Mouse (Mus musculus) cerebral cortex, adult 2 months (tissue): ENCODE results near the gene Fam174b.

Experiments used
- WGBS: fragments of 180-500 bp; shearing (Covaris S2); methylation state at CpG from one replicate; pipeline ENCODE4 v1.1.7; 2018; 5-methylcytosine and 5-hydroxymethylcytosine counted together

Gene Fam174b

GRCm38 (mm10) chr7:73749983-73750382, 9.9 kb downstream of the Fam174b start:
- 86% methylated on average over 7 of the region's 7 CpGs for WGBS

DNA sequence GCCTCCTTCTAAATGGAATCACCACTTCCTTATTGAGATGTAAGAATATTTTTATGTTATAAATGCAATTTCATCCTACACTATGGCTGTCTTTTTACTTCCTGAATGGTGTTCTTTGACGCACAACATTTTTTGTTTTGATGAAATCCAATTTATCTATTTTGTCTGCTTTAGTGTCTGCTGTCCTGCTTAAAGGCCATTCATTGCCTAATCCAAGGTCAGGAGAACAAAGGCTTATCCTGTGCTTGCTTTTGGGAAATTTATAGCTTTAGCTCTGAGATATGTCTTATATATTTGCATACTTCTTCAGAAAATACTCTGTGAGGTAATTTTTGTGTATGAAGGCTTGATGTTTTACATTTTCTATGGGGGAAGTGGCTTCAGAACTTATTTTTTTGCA, 13.5 kb downstream of the Fam174b start:
- WGBS, result 77% methylated on average over 1 of the region's 1 CpGs

- WGBS, result 90% methylated on average over 1 of the region's 1 CpGs
Observed at GRCm38 (mm10) chr7:73755377-73756110, 15.4 kb downstream of the Fam174b start.

DNA sequence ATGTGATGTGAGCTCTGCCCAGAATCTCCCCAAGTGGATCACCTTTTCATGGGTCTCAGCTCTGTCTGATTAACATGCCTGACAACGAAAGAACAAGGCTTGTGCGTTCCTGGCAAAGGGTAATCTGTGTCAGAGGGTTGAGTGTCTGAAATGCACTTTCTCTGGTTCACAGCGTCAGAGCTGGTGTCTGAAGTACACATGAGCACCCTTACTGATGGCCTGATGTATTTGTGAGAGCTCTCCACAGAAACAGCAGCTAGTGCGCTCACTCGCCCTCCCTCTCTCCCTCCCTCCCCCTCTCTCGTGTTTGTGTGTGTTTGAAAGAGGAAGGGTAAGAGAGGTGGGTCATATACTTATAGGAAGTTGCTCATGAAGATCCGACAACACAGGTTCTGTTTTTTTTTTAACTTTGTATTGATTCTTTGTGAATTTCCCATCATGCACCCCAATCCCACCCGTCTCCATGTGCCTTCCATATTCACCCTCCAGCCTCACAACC, 21.6 kb downstream of the Fam174b start:
- 82% methylated on average over 8 of the region's 8 CpGs for WGBS

- 87% methylated on average over 5 of the region's 5 CpGs for WGBS
Observed at GRCm38 (mm10) chr7:73764679-73765078, 24.6 kb downstream of the Fam174b start.

DNA sequence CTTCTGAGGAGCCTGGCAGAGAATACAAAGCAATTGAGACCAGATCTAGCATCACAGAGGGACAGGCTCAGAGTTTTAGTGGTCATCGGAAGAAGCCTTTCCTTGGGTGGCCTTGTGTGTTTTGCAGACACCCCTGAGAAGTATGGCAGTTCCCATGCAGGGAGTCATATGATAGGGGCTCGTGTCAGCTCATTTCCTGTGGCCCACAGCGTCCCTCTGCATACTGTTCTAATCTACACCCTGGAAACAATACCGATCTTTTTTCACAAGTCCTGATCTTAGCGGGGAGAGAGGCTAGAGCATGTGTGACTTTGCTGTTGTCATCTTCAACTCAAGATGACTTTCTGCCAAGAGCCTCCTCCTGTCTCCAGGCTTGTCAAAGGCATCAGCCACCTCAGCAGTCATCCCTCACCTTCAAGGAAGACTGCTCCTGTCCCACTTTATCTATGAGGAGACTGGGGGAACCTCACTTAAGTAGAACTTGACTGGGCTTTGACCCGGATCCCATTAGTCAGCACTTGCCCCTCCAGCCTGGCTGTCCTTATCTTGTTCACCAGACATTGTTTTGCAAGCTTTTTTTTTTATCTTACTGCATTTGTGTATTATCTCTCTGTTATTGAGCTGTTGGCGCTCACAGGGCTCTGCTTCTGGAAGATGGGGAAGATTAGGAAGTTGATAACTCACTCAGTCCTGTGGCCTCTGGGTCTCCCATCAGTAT, 25.2 kb downstream of the Fam174b start:
- WGBS, result 75% methylated on average over 7 of the region's 7 CpGs

GRCm38 (mm10) chr7:73769224-73769623, 29.1 kb downstream of the Fam174b start:
- 65% methylated on average over 4 of the region's 4 CpGs for WGBS

GRCm38 (mm10) chr7:73771384-73772274, 31.5 kb downstream of the Fam174b start:
- 45% methylated on average over 19 of the region's 19 CpGs for WGBS

- WGBS, result 49% methylated on average over 14 of the region's 14 CpGs
Observed at GRCm38 (mm10) chr7:73772275-73772765, 32.2 kb downstream of the Fam174b start.

- 81% methylated on average over 9 of the region's 9 CpGs for WGBS
Observed at GRCm38 (mm10) chr7:73774781-73775180, 34.7 kb downstream of the Fam174b start.

DNA sequence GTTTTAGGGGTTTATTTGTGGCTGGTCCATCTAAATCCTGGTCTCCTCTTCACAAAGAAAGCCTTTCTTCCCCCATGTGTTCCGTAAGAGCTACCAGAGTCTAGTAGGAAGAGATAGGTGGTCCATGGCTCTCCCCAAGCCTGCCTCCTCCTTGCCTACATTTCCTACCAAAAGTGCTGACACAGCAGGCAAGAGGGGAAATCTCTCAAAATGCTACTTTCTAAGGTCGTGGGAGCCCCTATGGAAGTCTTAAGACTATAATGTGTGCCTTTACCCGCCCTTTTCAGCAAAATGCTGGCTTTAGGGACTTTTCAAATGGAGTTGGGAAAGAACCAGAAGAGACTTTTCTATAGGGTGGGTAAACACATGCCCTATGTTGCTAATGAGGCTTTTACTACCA, 37.7 kb downstream of the Fam174b start:
- WGBS, result 78% methylated on average over 3 of the region's 3 CpGs

GRCm38 (mm10) chr7:73784736-73785428, 44.8 kb downstream of the Fam174b start:
- 84% methylated on average over 4 of the region's 4 CpGs for WGBS

DNA sequence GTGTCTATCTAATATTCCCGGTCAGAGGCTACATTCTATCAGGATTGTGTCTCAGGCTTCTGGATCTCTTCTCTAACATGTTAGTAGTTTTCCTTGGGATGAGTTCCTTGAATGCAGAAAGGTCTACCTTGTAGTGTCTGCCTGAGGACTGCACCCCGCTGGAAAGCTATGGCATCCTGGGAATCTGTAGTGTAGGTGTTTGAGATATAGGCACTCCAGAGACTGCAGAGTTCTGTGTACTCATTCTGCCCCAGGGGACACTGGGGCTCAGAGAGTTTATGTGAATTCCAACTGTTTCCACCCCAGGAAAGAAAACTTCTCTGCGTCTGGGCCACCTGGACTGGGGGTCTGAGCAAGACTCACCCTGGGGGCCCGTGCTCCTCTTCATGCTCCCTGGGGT, 45.7 kb downstream of the Fam174b start:
- 90% methylated on average over 4 of the region's 4 CpGs for WGBS

DNA sequence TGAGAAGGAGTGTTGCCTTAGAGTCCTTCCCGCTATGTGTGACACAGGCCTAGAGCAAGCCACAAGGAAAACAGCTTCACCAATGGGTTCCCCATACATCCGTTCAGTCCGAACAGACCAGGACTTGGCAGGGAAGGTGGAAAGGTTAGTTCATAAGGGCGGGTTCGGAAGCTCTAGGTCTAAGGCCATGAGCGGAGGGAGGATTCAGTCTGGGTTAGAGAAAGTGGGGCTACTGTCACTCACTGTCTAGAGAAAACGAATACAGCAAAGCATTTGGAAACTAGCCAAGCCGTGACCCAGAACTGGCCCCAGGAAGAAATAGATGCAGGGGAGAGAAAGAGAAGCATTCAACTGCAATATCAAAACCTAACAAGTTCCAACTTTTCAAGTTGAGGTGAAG, 47.4 kb downstream of the Fam174b start:
- 84% methylated on average over 8 of the region's 8 CpGs for WGBS

DNA sequence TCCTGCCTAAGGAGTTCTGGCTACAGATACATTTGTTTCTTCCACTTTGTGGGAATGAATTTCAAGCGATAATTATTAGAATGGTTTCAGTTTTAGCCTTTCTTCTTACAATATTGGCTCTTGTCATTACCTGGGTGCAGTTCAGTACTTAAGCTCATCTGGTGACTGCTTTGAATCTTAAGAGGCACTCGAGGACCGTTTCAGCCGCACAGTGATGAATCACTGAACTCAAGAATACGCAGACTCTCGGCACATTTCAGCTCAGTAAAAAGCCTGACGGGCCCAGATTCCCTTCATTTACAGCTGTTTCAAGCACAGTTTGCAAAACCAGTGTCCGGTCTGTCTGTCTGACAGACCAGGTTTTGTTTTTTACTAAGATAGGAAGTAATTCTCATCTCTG, 51.0 kb downstream of the Fam174b start:
- WGBS, result 50% methylated on average over 8 of the region's 8 CpGs

DNA sequence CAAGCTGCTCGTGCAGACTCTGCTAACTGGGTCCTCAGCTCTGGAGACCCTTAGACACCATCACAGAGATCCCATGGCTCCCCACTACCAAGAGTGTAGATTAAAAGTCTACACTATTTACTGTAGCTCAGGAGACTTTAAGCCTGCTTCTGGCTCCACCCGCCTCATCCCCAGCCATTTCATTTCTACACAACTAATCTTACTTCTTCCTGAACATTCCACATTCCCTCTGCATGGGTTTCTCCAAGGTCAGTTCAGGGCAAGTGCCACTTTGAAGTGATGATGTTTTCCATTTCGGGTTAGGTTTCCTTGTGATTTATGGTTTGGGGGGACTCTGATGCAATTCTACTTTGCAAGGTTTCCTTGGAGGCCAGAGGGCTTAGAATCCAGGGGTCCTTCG, 52.1 kb downstream of the Fam174b start:
- WGBS, result 90% methylated on average over 4 of the region's 4 CpGs

- WGBS, result 90% methylated on average over 3 of the region's 3 CpGs
Observed at GRCm38 (mm10) chr7:73792641-73793040, 52.5 kb downstream of the Fam174b start.

- WGBS, result 78% methylated on average over 2 of the region's 2 CpGs
Observed at GRCm38 (mm10) chr7:73809261-73809660, 69.2 kb downstream of the Fam174b start.

DNA sequence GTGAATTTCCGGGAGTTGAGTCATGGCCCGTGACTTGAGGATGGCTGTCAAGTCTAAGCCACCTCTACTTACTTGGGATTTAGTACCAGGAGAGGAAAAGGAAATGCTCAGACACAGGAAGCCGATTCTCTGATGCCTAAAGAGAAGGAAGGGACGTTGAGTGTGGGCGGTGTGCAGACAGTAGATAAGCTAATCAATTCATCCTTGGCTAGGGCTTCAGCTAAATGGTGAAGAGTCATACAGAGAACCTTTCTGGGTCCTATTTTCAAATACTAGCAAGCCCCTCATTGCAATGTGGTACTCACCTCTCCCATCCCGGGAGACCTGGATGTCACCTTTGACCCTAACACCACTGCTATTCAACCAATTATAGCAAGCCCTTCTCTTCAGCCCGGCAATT, 71.3 kb downstream of the Fam174b start:
- WGBS, result 79% methylated on average over 7 of the region's 7 CpGs

DNA sequence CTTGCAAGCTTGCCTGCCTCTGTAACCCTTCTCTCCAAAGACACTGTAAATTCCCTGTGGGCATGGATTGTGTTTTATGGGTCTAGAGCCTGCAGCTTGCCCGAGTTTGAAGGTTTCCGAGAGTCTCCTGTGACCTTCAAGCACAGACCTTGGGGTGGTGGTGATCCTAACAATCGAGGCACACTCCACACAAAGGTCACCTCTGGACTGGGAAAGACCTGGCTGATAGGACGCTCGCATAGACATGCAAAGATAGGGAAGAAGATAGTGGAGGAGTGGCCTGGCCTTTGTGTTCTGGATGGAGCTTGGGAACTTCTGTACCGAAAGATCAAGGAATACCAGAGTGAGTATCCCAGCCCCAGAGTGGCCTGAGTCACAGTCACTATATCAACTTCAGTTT, 72.1 kb downstream of the Fam174b start:
- WGBS, result 92% methylated on average over 6 of the region's 6 CpGs

GRCm38 (mm10) chr7:73813887-73814286, 73.8 kb downstream of the Fam174b start:
- WGBS, result 91% methylated on average over 4 of the region's 4 CpGs
